Mouse (Mus musculus) left cerebral cortex, postnatal 10 days (tissue): ENCODE data around the gene Olfr71. TPM values are rescaled to one million over a fixed set of nuclear protein-coding genes. Genes with fewer than 3 reads are reported as not detected.
A peak's percentile ranks its signal among the peaks of the same experiment; 100 is the strongest.

Source experiments
- DNase-seq, 2 experiments: peaks; one replicate each; pipeline ENCODE4 v3.0.0; 2021 to 2022; ENCODE audit warnings: low spot score in 2 of 2, mixed read lengths in 1 of 2; ENCODE audit errors: extremely low spot score in 1 of 2
- intact Hi-C: fragments of 180-260 bp; cut with DNase I; formaldehyde crosslinking; loops from one replicate; pipeline ENCODE4 v1.15.1; 2025
- total RNA-seq, 2 experiments: library from RNA; stranded (reverse); gene quantifications; 2 replicates each; pipeline ENCODE4 v1.2.3; 2021

Olfr71 gene
- total RNA-seq, 2 experiments from 2014 or later: not detected

DNA sequence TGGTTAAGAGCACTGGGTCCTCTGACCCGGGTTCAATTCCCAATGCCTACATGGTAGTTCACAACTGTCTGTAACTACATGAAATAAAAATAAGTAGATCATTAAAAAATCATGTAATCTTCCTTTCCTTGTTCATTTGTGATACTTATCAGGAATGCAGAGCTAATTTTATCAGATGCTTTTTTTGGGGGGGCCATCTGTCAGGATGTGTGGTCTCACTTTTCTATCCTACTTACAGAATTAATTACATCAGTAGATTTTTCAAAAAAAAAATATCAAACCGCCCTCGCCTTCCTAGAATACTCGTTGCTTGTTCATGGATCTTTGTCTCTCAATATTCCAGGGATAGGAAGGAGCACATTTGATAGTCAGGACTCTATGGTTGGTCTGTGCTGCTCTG lies 12.1 kb upstream of the Olfr71 start:
- DNase-seq: peak in 1 of 2 experiments; percentile 40

DNA sequence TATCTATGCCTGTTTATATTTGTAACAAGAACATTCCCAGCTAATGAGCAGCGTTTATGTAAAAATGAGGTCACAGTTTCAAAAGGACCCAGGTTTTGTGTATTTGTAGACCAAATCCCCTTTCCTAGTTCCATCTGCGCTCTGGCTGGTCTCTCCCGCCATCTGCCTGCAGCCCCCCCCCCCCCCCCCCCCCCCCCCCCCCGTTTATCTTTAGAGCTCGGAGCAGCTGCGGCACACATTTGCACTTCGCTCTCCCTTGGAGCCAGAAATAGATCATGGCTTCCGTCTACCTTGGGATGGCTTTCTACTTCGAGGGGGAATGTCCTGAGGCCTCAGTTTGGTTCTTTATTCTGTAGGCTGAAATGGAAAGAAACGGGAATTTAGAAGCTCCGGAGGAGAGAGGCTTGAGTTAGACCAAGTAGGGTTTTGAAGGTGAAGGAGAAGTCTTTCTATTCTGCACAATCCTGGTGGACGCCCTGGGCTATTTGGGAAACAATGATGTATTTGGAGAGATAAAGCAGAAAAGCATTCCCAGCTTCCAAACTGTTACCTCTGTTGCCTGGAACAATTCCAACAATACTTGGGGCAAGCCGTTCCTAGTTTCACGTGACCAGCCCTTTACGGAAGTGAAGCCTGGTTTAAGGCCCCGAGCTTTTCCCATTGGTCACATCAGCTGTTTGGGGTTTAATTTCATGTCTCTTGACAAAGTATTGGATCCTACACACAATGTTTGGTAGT lies 10.6 kb upstream of the Olfr71 start:
- intact Hi-C loops: no loop called here
- DNase-seq: no peak

More for the DNA sequence above, 12.1 kb upstream of the Olfr71 start:
- intact Hi-C loops: no loop called here

DNA sequence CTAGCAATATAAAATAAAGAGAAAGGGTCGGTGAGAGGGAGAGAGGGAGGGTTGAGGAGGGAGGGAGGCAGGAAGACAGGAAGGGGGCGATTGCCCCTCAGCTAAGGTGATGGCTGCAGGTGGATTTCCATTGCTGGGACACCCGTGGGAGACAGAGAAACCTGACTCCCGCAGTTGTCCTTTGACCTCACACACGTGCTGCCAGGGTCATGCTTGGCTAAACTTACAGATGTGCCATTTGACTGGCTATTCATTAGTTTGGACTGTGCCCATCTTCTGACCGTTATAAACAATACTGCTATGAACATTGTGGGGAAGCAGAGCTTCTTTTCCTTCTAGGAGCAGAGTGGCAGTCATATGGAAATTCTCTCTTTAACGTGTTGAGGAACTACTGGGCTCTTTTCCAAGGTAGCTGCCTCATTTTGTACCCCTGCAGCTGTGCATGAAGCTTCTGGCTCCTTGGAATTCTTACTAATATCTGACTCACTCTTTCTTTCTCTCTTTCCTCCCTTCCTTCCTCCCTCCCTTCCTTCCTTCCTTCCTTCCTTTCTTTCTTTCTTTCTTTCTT lies 3.7 kb upstream of the Olfr71 start:
- no peak for DNase-seq
- intact Hi-C loops: loop anchor here (2.0 kb wide), 1 partner anchor 83 kb away; the partner anchor contains the start of gene Npr2

DNA sequence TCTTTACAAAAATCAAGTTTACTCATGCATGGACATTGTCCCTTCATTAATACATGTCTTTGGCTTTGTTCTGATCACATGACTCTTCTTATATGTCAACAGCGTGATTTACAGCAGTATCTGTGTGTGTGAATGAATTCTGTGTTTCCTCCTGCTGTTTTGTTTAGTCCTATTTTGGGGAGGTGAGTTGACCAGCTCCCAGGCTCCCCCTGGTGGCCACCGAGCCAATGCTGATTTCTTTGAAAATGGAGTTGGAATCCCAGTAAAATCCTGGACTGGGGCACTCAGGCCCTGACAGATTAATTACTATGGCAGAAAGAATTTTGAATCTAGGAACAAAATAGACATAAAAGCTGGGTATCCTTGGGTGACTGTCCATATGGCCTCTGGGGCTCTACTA lies 1.8 kb upstream of the Olfr71 start:
- intact Hi-C loops: loop anchor here (2.0 kb wide), 1 partner anchor 81 kb away; the partner anchor contains the start of gene Npr2
- peak; percentile 56 to 83 for DNase-seq

GRCm38 (mm10) chr4:43705991-43706390 lies 4.1 kb downstream of the Olfr71 start:
- DNase-seq: no peak
- intact Hi-C loops: loop anchor here (5.0 kb wide), 1 partner anchor 34 kb away; no protein-coding TSS in a partner anchor

GRCm38 (mm10) chr4:43703851-43704250 lies 6.2 kb downstream of the Olfr71 start:
- intact Hi-C loops: no loop called here
- peak in 1 of 2 experiments; percentile 58 for DNase-seq

DNA sequence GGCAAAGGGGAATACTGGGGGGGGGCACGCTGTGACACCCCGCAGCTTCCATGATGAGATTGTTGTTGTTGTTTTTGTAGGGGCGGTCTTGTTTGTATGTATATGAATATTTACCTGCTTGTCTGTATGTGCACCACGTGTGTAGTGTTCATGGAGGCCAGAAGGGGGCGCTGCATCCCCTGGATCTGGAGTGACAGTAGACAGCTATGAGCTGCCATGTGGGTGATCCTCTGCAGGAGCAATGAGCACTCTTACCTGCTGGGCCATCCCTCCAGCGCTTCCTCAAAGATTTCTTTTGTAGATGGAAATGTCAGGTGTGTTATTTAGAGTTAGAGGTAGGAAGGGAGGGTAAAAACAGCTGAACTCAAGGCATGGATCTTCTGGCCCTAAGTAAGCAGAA lies 6.6 kb downstream of the Olfr71 start:
- intact Hi-C loops: no loop called here
- no peak for DNase-seq

- intact Hi-C loops: no loop called here
- no peak for DNase-seq
Measured at GRCm38 (mm10) chr4:43700707-43701106, 9.3 kb downstream of the Olfr71 start, which contains the start of gene Olfr70. Gene Olfr70 (minus strand): TSS chr4:43700807.

DNA sequence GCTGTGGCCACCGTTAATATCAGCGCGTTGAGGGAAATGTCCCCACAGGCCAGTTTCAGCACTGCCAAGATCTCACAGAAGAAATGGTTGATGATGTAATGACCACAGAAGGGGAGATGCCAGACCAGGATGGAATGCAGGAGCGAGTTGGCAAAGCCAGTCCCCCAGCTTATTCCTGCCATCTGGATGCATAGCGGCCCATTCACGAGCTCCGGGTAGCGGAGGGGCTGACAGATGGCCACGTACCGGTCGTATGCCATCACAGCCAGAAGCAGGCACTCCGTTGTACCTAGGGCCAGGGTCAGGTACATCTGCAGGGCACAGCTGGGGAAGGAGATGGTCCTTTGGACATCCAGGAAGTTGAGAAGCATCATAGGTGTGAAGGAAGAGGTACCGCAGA lies 13.5 kb downstream of the Olfr71 start:
- intact Hi-C loops: no loop called here
- no peak for DNase-seq

DNA sequence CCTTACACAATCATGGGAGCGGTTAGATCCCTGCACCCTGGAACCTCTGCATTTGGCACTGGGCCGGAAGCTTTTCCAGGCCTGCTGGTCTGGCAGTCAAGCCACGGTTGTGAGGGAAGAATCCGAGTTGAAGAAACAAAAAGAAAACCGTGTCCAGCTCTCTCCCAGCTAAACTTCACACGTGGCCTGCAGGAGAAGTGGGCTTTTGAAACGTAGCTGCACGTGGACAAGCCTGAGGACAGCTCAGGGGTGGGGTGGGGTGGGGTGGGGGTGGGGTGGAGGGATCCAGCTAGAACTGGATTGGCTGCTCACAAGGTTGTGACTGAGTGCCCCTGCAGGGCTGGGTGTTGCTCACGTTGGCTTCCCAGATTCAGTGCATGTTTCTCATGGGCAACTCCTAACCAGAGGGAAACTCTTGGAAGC lies 14.8 kb downstream of the Olfr71 start:
- peak in 1 of 2 experiments; percentile 64 for DNase-seq
- intact Hi-C loops: no loop called here

GRCm38 (mm10) chr4:43694439-43695248 lies 15.4 kb downstream of the Olfr71 start:
- DNase-seq: no peak
- intact Hi-C loops: no loop called here

DNA sequence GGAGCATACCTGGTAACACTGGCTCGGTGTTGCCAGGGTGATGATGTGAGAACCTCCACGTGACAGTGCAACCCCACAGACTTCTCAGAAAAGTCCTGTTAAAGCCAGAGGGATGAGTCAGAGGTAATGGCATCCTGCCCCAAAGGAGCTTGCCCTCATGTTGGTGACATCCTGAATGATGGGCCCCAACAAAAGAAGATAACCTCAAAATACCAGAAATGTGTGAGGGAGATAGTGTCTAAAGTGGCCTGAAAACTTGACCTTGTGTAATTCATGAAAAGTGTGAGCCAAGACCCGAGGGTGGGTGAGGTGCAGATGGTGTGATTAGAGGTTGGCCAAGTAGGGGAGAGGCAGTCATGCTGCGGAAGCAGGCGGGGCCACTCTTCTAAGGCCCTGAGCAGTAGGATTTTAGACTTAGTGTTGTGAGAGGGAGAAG lies 16.2 kb downstream of the Olfr71 start:
- DNase-seq: no peak
- intact Hi-C loops: no loop called here

- intact Hi-C loops: no loop called here
- DNase-seq: no peak
Measured at GRCm38 (mm10) chr4:43691026-43691425, 19.0 kb downstream of the Olfr71 start.

DNA sequence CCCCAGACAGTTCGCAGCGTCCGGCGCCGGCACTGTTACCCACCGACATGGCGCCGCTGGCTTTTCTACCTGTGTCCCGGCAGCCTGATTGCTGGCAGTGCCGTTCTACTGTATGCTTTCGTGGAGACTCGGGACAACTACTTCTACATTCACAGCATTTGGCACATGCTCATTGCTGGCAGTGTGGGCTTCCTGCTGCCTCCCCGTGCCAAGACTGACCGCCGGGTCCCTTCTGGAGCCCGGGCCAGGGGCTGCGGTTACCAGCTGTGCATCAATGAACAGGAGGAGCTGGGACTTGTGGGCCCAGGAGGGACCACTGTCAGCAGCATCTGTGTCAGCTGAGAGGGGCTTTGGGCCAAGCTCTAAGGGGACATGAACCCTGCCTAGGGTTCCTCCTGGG lies 20.0 kb downstream of the Olfr71 start:
- intact Hi-C loops: no loop called here
- DNase-seq: no peak

DNA sequence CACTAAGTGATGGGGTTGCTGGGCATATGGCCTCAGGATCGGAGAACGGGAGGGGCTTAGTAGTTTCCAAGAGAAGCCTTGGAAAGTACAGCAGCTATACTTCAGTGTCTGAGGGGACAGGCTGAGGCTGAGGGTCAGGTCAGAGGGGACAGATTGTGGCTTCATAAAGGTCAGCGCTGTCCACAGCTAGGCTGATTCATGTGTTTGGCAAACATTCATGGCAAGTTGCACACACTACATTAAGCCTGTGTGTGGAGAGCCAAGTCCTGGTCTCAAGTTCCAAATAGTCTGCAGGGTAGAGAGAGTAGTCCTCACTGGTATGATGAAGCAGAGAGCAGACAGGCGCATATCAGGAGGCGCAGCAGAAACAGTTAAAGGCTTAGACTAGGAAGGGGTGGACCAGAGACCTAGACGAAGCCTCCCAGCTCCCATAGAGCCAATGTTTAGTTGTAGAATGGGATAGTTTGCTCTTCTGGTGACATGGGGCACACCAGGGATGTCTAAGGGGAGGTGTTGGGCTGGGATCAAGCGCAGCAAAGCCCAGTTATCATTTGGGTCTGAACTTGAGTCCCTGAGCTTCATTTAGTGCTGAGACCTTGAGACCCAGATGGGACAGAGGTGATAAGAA lies 30.5 kb downstream of the Olfr71 start:
- intact Hi-C loops: no loop called here
- no peak for DNase-seq

GRCm38 (mm10) chr4:43678541-43678940 lies 31.5 kb downstream of the Olfr71 start:
- intact Hi-C loops: no loop called here
- no peak for DNase-seq

DNA sequence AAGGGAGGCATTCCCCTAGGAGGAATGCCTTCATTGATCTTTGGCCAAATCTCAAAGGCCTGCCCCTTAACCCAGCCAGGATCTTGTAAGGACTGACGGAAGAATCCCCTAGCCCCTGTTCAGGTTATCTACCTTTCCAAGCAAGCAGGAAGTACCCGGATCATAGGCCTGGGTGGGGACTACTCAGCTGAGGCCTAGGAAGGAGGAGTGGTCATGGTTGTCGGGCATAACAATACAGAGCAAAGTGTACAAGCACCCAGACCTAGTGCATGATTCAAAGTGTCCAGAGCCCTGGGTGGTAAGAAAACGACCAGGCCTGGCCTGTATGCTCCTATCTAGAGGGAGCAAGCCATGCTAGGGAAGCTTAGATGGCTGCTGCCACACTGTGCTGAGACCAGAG lies 34.4 kb downstream of the Olfr71 start:
- no peak for DNase-seq
- intact Hi-C loops: no loop called here

DNA sequence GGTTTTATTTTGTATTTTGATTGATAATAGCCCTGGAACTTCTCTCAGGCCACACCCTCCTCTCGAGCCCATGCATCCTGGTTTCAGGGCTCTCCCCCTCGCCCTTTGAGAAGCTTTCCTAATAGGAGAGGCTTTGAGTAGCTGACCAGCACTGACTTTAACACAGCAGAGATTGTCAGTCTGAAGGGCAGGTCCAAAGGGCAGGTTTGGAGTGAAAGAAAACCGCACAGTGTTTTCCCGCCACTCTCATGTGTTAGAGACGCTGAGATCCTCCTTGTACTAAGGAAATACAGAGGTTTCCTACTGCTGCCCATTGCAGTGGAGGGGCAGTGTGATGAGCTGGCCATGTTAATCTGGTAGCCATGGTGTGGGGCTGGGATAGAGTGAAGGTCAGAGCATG lies 35.1 kb downstream of the Olfr71 start:
- intact Hi-C loops: loop anchor here (5.0 kb wide), 1 partner anchor 32 kb away; no protein-coding TSS in a partner anchor
- no peak for DNase-seq

DNA sequence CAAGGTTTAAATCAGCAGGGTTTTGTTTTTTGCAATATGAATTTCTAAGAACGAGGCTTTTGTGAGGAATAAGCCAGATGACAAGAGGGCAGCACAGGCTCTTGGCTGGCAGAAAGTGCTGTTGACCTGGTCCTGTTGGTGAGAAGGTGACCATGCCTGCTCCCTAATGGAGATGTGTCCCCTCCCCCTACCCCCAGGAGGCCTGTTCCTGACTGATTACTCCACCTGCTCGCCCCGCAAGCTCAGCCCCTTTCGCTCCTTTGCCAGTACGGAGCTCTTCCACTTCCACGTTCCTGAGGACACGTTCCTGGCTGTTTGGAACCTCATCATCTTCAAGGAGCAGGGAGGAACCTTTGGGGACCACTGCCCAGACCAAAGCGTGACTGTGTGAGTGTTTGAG lies 36.4 kb downstream of the Olfr71 start:
- intact Hi-C loops: loop anchor here (5.0 kb wide), 1 partner anchor 34 kb away; no protein-coding TSS in a partner anchor
- DNase-seq: no peak
